Mouse (Mus musculus) Muller cell, postnatal 12 days (primary cell): ENCODE data around the gene Lefty2.

Experiments
- DNase-seq: peaks from one replicate; pipeline ENCODE4 v3.0.0-alpha.2; 2015; ENCODE audit errors: inconsistent ontology term

Gene Lefty2

DNA sequence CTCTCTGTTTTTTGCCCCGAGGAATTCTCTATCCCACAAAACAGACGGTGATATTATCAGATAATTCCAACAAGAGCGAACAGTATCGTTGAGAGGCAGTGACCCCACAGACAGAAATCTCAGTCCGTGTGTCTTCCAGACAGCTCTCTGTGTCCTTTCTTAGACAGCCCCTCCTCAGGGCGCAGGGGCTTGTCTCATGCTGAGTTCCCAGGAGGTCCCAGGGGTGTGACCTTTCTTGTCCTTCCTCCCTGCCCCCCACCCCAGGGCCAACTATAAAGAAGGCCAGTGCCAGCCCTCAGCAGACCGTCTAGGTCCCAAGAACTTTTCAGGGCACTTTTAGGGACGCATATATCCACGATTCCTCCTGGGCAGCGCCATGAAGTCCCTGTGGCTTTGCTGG is at the start of gene Lefty2:
Lefty2 (plus strand) TSS at position 301 of the 400 bp plus-strand sequence.
- DNase-seq, result no peak

DNA sequence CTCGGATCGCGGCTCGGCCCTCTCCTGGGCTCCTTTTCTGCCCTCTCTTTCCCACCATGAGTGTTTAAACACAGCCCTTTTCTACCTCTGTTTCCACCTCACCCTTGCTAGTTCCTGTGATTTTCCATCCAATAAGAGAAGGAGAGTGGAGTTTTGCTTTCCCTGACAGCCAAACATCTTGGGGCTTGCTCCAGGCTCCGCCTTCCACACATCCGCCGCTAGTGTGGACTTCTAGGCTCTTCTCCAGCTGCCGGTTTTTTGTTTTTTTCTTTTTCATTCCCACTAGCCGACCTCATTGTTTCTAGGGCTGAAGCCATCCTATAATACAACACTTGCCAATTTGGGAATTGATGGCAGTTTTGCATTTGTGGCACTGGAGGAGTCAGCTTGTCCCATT is 44.8 kb upstream of the Lefty2 start:
- peak; percentile 84 for DNase-seq

DNA sequence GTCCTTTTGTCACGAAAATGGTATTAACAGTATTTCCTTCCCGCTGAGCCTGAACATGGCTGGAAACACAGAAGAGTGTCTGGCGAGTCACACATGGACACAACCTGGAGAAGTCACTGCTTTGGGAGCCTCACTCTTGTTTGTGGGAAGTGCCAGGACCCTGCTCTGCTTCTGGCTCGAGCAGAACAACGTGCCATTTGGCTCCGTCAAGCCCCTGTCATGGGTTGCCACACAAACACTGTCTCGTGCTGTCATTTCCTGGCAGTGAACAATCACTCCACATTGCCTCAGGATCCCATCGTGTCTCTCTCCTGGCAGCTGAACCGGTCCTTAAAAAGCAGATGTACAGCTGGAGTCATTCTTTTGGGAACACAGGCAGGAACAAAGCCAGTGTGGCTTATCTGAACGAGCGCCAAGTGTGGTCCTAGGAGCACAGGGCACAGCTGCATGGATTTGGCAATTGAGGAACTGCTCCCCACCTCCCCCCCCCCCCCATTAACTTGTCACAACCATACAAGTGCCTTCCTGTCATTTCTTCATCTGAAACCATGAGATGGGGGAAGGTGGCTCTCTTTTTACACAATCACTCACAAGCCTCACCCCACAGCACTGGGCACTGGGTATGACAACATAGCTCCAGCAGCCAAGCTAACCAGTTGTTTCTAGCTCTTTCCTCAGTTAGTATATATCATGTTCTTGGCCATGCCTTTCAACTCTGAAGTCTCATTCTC is 44.2 kb upstream of the Lefty2 start:
- peak; percentile 78 for DNase-seq

DNA sequence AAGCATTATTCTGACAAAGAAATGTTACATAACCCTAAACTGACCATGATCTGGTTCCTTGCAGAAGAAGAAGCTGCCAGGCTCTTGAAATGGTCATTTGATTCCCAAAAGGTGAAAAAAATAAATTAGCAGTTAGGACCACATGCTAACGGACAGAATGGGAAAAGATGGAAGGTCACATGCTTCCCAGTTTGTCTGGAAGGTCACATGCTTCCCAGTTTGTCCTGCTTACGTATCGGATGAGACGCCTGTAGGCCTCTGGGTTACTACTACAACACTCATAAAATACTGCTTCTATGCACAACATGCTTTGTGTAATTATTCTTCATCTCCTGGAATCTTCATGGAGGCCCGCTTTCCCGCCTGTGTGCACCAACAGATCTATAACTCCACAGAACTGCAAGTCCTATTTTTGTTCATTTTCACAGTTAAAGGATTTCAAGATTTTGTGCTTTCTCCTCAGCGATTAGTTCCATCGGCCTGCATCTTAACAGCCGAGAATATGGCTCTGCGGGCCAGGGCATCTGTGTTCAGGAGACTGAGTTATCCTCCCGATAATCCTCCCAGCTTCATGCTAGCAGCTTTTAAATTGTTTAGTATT is 43.1 kb upstream of the Lefty2 start:
- peak; percentile 31 for DNase-seq

DNA sequence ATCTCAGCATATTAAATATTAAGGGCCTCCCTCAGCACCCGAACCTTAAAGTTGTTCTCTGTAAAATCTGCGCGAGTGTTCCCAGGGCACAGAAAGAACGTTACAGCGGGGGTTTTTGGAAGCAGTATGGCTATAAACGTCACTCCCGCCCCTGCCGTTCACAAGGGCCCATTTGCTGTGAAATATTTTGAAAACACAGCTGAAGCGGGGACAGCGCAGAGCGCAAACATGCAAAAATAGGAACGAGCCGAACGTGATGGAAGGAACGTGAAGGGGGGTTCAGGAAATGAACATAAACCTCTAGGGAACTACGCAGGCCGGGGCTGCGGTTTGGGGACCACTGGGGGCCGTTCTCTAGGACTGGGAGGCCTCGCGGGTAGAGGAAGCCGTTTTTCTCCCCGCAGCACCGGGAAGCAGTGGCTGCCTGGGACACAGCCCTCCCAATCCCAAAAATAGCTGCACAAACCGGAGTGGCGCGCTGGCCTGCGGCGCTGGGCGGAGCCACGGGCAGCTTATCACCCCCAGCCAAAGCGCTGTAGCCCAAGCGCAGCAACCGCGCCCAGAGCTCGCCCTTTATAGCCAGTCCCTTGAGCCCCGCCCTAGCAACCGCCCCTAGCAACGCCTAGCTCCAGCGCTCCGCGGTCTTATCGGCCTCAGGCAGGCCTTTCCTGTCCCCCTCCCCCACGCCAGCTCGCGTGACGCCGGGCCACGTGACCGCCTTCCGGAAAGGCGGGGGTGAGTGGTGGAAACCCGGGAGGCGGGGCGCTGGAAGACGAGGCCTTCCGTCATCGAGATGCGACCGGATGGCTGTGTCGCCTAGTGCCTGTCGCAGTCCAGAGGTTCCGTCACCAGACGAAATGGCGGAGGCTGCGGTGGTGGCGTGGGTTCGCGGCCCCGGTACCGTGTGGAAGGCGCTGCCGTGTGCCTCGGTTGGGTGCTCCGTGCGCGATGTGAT is 42.3 kb upstream of the Lefty2 start, which contains the start of gene Sde2:
Sde2 (plus strand) TSS at position 812 of the 955 bp plus-strand sequence.
- peak; percentile 100 for DNase-seq

DNA sequence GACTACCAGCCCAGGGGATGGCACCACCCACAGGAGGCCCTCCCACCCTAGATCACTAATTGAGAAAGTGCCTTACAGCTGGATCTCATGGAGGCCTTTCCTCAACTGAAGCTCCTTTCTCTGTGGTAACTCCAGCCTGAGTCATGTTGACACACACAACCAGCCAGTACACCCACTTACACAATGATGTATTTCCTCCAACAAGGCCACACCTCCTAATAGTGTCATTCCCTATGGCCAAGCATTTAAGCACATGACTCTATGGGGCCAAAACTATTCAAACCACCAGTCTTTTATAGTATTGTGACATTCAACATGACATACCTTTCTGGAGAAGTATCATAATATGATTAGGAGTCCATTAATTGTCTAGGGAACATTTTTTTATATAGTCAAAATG is 34.1 kb upstream of the Lefty2 start:
- DNase-seq, result no peak

DNA sequence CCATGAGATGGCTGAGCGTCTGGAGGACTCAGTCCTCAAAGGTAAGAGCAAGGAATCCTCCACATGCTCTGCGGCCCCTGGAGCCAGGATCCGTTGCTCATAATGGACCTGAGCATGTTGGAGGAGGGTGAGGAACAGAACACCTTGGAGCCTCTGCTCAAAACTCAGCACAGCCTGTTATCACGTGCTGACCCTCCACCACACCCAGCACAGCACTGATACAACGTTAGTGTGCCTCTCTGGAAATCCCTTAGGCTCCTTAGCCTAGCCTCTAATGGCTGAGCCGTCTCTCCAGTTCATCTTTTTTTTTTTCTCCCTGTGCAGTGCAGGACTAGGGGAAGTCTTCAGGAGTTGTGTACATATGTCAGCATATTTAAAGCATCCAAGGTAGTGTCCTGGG is 32.9 kb upstream of the Lefty2 start:
- DNase-seq, result no peak

DNA sequence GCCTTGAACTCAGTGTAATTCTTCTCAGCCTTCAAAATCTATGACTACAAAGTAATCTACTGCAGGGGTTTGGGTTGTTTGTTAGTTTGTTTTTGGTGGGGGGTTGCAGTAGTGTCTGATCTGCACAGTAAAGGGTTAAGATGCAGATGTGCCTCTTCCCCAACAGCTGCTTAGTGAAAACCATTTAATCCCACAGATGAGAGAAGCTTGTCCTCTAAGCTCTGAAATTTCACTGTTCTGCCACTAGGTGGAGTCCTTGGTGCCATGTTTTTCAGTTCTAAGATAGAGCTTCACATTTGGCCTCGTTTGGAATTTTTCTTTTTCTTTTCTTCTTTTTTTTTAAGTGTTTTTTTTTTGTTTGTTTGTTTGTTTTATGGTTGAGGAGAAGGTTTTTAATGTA is 29.3 kb upstream of the Lefty2 start:
- DNase-seq, result peak; percentile 58

DNA sequence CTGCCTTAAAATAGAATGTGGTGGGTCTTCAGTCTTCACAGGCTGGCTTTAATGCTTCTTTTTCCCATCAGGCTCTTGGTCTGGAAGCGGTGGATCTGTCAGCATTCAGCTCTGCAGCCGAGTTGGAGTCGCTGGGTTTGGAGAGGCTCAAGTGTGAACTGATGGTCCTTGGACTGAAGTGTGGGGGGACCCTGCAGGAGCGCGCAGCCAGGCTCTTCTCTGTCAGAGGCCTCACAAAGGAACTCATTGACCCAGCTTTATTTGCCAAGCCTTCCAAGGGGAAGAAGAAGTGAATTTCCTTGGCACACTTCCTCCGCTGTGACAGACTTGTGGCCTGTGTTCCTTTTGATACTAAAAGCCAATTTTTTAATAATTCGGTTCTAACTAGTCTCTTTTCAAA is 26.9 kb upstream of the Lefty2 start:
- no peak for DNase-seq

DNA sequence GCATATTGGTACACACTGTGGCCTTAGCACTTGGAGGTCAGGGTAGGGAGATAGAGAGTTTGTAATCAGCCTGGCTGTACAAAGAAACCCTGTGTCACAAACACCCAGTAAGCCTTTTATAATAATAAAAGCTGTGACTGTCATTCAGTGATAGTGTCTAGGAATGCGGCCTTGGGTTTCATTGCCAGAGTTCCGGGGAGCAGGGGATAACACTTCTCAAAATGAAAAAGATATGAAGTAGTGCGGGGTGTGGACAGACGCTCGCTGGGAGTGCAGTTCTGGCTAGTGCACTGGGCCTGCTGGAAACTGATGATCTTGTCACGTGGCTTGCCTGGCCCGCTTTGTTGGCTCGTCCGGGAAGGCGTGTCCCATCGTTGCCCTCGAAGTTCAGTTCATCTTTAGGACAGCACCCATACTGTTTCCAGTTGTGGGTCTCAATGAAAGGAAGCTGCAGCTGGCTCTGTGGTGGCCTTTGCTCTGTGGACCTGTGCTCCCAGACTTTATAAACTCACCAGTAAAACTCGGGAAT is 22.7 kb upstream of the Lefty2 start:
- DNase-seq, result no peak

DNA sequence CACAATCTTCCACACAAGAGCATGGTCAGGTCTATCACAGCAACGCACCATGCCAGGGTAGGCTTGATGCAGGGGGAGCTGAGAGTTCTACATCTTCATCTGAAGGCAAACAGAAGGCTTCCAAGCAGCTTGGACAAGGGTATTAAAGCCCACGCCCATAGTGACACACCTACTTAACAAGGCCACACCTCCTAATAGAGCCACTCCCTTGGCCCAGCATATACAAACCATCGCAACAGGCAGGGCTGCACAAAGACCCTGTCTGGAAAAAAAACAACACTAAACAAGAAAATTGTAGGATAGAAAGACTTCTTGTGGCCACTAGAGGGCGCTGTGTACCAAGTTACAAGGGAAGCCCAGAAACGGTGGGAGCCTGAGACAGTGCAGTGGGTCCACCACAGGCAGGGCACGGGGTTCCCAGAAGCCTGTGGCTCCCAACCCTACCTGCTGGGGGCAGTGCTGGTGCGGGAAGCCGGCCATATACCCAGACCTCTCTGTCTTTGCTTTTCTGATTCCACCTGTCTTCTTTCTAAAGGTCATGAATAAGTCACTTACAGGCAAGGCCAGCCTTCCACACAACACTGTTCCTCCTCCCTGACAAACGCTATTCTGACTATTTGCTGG is 18.9 kb upstream of the Lefty2 start:
- DNase-seq, result peak; percentile 20

DNA sequence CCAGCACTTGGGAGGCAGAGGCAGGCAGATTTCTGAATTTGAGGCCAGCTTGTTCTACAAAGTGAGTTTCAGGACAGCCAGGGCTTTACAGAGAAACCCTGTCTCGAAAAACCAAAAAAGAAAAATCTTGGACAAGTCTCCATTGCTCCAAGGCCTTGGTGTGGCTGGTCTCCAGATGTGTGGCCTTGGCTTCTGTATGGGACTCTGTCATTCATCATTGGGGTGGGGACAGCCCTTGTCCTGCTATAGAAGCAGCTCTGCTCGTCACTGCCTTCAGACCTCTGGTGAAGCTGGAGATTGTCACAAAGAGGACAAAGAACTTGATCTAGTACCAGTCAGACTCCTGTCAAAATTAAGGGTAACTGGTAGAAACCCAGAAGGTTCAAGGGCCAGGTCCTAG is 18.3 kb upstream of the Lefty2 start:
- DNase-seq, result no peak

DNA sequence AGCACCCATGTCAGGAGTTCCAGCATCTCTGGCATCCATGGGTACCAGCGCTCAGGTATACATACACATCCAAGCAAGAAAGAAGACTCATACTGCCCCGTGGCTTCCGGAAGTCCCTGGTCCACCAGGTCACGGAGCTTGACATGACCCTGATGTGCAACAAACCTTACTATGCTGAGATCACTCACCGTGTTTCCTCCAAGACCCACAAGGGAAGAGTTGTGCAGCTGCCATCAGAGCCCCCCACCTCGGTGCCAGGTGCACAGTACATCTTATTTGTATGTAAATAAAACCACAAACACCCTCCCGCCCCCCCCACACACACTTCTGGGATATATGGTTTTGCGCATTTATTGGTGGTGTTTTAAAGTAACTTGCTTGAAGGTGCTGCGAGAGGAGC is 17.8 kb upstream of the Lefty2 start:
- no peak for DNase-seq

DNA sequence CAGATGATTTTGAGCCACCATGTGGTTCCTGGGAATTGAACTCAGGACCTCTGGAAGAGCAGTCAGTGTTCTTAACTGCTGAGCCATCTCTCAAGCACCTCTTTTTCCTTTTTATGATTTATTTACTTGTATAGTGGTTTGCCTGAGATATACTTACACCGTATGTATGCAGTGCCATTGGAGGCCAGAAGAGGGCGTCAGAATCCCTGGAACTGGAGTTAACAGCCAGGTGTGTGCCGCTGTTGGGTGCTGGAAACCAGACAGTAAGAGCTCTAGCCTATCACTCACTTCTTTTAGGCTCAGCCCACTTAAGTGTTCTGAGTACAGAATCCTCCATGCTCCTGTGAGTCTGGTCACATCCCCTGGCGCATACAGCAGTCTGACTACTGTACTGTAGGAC is 15.4 kb upstream of the Lefty2 start:
- DNase-seq, result no peak

DNA sequence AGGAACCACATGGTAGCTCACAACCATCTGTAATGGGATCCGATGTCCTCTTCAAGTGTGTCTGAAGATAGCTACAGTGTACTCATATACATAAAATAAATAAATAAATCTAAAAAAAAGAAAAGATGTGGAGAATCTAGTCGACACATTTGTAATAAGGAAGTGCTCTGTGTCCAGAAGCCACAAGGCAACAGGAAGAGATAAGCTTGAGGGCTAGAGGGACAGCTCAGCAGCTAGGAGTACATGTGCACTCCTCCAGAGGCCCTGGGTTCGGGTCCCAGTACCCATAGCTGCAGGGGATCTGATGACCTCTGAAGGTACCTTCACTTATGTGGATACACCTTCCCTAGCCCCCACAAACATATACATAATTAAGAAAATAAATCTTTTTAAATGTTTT is 11.1 kb upstream of the Lefty2 start:
- DNase-seq, result no peak

DNA sequence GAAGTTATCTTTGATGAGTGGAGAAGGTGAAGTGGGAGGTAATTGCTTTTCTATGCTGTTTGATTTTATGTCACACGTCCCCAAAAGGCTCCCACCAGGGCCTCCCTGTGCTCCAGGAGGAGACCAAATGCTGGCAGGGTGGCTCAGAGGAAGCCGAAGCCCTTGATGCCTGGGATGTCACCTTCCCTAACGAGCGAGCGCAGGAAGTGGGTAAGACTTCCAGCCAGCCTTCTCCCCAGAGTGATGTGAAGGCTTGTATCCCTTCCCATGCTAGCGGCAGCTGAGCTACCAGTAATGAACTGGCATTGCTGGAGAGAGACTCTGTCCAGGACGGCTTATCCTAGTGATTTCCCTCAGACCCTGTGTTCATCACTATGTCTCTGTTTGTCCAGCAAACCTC is 9.2 kb upstream of the Lefty2 start:
- no peak for DNase-seq

DNA sequence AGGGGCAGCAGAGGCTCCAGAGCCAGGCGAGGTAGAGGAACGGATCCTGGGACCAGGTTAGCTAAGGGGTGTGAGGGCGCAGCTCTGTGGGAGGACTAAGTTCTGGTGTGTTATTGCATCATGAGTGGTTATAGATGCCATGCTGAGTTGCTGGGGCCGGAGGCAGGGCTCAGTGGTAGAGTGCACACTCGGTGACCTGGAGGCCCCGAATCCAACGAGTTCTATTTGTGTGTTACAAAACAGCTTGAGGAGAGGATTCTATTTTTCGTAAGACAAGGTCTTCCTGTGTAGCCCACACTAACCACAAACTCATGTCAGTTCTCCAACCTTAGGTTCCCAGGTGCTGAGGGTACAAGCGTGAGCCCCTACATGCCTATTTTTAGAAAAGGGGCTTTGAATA is 8.4 kb upstream of the Lefty2 start:
- no peak for DNase-seq

DNA sequence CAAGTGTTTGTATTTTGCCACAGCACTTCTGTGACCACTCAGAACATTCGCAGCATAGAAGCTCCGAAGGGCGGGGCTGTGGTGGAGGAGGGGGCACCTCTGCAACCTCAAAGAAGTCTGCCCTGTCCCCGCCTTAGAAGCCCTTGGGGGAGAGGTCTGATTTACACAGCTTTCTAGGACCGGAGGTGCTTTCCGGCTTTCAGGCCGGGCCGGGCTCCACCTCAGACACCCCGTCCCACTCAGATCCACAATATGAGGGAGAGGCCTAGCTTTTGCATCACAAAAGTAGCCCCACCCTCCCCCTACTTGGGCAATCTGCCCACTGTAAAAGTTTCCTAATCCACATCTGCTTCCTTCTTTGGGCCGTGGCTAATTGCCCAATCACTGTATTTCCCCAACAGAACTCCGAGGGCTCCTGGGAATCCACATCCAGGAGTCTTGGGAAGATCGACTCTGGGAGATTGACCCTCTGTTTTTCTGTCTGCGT is 4.3 kb upstream of the Lefty2 start:
- peak; percentile 21 for DNase-seq

DNA sequence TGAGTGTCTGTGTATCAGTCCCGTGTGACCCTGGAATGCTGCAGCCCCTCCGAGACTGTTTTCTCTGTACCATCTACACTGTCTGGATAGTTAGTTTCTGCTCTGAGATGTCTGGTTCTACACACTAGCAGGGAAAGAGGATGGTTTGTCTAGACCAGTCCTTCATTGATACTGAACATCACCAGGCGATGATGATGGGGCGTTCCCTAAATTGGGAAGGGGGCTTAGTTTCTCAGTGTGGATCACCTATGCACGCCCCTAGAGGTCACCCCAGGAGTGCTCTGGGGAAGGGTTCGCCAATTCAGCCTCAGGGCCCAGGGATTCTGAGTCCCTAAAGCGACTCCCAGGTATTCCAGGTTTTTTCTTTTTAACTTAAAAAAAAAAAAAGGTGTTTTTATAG is 3.7 kb upstream of the Lefty2 start:
- DNase-seq, result no peak

DNA sequence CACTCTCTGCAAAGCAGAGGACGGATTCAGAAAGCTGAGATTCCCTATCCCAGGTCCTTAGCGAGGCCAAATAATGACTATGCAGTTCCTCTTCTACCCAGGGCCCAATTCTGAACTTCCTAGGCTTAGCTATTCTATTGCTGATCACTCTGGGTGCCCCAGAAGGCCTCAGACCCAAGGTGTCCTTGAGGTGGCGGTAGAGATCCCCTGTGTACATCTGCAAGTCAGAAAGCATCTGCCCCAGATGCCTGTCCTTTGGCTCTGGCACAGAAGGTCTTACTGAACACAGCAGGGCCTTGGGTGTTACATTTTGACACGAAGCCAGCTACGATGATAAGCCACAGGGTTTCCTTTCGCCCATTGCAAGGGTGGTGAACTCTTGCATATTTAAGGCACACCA is 3.1 kb upstream of the Lefty2 start:
- DNase-seq, result no peak
